Mouse (Mus musculus) testis, postnatal 14 days (tissue): ENCODE data around the gene Rgs7.

Experiments used
- DNase-seq: peaks from one replicate; pipeline ENCODE4 v3.0.0; 2021; ENCODE audit warnings: low spot score

Rgs7 gene

DNA sequence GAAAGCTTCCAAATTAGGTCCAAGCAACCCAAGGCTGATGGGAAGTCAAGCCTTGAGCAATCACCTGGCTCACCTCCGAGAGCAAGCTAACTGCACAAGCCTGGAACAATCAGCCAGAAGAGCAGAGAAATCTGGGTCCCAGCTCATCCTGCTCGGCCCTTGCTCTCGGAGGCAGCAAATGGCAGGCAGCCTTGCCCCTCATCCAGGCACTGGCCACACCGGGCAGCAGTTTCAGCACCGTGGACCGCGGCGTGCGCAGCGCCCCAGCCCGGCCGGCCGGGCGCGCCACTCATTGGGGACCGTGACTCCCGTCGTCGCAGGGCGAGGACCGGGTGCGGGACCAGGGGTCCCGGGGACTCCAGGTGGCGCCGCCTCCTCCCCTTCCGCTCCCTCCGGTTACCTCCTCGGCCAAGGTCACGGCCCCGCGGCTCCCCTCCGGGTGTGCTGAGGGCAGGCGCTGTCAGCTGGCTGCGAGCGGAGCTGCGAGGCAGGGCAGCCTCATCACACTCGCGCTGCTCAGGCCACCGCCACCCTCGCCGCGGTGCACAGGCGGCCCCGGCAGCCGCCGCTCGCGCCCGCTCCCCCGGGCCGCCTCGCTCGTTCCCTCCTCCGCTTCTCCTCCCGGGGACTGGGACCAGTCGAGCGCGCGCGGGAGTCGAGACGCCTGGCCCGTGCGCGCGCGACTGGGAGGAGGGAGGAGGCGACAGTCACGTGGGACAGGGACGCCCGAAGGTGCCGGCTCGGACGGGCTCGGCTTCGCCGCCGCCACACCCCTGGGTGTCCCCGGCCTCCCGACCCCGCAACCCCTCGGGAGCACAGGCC, at the start of gene Rgs7:
TSS of gene Rgs7 (minus strand) at position 640 of the 822 bp plus-strand sequence.
- DNase-seq: peak; percentile 14

DNA sequence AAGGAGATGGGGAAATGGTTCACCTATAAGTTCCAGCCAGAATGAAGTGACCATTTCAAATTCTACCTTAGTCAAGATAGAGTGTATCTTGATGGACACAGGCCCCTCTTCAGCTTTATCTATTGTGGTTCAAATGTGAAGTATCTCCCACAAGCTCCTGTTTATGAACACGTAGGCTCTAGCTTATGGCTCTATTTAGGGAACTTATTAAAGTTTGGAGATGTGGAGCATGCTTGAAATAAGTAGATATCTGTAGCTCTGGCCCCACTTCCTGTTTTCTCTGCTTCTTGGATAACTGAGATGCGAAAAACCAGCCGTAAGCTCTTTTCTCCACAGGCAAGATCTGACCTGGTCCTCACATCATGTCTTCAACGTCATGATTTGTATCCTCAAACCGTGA, 48.4 kb upstream of the Rgs7 start:
- no peak for DNase-seq

DNA sequence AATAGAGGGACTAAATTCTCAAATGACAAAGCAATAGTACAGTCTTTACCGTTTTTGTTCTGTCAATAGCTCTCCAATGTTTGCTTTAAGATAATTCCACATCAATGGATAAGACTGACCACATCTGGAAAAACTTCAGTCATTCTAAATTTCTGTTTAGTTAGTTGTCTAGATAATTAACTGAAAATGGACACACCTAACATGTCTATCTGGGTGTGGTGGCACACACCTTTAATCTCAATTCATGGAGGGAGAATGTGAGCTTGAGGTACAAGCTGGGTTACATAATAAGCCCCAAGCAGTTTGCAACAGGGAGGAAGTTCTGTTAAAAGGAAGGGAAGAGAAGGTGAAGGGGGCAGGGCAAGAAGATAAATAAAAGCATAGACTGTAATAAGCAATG, 45.0 kb upstream of the Rgs7 start:
- no peak for DNase-seq

DNA sequence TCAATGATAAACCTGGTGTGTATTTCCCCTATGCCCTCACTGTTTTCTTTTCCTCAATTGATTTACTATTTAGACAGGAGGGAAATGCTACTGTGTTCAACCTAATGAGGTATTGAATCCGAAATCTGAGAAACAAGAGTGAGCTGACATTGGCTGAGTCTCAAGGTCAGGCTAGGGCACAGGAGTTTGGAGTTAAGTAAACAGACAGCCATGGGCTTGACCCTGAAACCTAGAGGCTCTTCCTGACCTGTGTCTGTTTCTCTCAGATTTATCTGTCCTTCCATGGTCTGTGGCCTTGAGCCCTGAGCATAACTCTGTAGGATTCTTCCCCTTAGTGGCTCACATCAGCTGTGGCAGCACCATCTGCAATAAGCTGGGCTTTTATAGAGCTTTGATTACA, 37.6 kb upstream of the Rgs7 start:
- no peak for DNase-seq

DNA sequence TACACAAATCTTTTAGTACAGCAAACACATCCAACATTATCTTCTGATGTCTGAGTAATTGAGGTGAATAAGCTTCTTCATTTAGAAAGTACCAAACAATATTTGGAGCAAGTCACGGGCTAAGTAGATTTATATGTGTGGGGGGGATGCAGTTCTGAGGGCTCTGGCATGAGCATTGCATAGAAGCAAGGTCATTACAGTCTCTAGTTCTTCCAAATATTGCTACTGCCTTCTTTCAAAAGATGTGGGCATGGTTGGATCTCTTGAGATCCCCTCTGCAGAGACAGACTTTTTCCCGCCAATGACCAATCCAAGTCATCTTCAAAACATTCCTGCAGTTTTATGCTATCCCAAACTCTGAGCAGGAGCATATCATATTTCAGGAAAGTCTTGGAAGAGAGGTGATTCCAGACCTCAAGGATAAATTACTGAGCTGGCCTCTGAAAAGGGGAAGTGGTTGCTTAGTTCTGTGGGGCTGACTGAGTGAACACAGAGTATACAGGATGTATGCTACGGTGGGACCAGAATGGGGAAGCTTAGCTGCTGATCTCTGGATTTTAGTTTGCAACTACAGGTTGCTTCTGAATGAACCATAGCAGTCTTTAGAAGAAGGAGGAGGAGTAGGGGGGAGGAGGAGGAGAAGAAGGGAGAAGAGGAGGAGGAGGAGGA, 32.5 kb upstream of the Rgs7 start:
- DNase-seq: no peak

DNA sequence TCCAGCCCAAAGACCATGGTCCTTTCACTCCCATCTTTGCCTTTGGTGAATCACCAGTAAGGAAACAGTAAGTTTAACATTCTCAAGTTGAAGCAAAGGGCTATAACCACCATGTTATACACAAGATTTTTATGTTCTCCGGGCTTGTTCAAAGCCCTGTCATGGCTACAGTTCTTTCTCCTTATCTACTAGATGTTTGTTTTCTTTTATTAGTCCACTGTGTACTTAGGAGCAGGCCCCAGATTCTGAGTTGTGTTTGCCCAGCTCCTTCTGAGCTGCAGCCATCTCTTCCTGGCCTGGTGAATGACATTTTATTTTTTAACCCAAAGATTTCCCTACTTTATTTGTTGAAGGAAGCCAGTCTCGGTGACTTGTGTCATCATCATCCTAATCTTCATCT, 31.3 kb upstream of the Rgs7 start:
- DNase-seq: no peak

DNA sequence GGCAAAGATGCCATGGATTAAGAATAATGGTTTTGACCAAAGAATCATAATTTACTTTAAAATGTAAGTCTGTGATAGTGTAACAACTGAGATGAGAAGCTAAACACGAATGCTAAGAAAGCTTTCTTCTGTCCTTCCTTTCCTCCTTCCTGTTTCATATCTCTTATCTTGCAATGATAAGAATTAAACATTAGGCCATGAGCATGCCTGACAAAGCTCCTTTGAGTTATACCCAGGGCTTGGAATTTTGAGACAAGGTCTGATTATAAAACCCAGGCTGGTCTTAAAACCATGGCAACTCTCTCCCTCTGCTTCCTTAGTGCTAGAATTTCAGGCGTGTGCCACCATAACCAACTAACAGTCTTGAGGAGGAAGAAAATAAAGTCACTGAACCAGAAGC, 22.2 kb upstream of the Rgs7 start:
- no peak for DNase-seq

DNA sequence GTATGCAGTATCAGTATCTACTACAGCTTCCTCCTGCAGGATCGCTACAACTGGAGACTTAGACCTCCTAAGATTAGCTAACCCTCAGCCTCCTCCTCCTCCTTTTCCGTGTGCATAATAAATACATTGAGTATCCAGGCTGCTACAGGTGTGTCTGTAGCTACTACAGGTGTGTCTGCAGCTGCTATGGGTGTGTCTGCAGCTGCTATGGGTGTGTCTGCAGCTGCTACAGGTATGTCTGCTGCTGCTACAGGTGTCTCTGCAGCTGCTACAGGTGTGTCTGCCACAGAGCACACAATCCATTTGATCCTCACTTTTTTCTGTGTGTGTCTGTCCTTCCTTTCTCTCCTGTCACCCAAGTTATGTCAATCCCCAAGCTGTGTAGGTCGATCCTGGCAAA, 19.9 kb upstream of the Rgs7 start:
- DNase-seq: no peak

DNA sequence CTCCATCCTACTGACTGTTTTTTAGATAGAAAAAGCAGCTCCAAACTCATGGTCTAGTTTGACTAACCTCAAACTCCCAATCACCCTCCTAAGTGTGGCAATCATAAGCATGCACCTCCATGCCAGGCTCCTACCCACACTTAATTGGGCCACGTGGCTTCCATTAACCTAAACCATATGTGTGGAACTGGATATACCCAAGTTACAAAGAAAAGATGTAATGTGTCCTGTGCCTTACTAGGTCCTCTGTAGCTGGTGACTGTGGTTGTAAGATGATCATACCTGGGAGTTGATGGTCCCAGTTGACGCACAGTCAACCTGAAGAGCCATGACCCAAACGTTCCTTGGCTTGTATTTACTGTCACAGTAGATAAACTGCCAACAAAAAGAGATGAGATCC, 17.7 kb upstream of the Rgs7 start:
- DNase-seq: no peak

DNA sequence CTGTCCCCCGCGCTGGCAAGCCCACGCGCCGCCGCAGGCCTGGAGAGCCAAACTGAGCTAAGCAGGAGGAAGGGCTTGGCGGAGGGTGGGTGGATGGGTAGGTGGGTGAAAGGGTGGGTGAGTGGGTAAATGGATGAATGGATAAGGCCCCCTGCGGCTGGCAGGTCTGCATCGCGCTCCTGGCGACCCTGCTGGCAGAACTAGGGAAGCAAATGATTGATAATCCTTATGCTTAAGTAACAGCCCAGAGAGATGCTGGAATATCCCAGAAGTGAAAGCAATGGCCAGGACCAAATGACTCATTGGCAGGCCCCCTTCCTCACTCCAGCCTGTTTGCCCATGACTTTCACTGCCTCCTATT, 363 bp upstream of the Rgs7 start:
- DNase-seq: no peak

DNA sequence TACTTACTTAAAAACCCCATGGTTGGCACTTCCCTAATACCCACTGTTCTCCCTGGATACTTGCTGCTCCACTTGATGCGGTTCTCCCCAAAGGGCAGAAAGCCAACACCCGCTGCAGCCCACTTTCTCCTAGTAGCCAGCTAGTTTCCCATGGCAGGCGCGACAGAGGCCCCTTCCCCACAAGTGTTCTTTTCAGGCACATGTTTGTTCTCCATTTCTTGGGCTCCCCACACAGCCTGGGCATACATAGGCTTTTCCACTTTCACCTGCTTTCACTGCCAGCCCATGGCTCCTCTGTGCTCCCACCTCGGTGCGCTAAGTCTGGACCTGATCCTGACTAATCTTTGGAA, 814 bp downstream of the Rgs7 start:
- DNase-seq: no peak

DNA sequence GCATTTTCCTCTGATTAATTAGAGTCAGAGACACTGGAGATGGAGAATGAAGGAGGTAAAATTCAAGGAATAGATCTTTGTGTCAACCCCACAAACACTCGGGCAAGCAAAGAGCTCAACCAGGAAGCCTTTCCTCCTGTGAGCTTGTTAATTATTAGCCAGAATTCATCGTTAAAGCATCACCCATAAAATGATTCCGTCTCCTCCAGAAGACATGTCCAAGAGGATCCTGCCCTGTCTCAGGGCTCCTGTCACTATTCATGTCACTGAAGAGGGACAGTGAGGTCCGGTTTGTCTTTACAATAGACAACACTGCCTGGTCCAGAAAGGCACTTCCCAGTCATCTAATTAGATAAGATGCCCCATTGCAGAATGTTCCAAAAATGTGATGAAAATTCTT, 7.2 kb downstream of the Rgs7 start:
- no peak for DNase-seq

DNA sequence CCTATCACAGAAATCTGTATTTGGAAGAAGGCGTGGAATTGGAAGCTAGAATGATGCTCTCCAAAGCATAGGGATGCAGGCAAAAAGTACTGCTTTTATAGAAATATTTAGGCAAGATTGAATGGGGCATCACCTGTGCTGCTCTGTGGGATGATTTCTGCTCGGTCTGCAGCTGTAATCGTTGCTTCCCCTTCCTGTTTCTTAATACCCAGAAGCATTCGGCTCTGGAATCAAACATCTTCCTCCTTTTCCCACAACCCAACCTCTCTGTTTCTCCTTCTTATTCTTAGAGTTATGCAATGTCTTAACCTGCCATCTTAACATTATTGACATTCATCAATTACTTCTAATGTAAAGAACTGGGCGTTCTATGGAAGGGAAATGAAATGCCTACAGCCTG, 19.2 kb downstream of the Rgs7 start:
- no peak for DNase-seq

DNA sequence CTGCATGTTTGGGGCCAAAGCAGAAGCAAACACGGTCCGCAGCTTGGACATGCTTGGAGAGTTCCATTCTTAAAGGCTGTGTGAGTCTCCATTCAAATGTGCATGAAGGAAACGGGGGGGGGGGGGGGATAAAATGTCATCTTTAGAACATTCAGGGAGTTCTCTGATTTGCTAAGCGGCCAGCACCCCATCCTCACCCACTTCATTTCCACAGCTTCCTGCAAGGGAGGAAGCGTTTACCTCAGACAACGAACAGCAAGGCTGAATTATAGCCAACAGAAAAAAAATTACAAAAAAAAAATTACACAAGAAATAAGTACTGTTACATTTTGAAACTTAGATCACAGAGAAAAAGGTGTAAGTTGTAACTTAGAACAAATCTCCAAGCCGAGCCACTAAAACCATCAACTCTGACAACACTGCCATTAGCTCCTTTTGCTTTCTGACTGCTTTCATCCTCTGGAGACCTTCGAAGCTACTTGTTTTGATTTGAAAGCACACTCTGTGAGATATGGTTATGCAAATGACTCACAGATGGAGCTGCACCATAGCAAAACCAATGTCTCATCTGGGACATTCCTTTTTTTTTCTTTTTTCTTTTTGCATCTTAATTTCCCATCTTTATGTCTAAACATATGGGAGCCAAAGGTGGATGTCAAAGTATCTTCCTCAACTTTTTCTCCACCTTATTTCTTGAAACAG, 23.1 kb downstream of the Rgs7 start:
- no peak for DNase-seq

DNA sequence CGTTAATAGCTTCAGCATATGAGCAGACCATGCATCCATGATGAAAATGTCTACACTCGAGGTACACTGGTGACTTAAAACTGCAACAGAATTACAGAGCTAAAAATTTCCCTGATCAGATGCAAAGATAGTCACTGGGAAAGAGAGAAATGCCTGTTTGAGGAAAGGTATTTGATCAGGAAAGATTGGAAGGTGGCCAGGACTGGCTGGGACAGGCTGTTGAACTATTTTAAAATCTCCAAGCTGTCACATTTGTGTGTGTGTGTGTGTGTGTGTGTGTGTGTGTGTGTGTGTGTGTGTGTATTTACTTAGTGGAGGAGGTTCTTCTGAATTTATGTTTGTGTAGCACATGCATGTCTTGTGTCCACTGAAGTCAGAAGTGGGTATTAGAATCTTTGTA, 27.7 kb downstream of the Rgs7 start:
- no peak for DNase-seq

DNA sequence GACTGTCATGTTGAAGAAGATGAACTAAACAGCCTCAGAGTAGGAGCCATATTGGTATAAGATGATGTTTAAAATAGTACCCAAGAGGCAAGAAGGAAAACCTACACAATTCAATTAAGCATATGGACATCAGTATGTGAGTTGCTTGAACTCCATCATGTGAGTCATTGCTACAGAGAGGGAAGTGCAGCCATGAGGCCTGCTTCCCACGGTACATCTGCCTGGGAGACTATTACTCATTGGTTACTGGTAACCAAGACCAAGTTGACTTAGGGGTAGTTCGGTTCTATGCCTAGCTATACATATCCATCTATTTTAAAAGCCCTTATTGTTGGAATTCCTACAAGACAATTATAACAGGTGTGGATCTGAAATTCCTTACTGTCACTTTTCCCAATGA, 29.9 kb downstream of the Rgs7 start:
- DNase-seq: no peak

DNA sequence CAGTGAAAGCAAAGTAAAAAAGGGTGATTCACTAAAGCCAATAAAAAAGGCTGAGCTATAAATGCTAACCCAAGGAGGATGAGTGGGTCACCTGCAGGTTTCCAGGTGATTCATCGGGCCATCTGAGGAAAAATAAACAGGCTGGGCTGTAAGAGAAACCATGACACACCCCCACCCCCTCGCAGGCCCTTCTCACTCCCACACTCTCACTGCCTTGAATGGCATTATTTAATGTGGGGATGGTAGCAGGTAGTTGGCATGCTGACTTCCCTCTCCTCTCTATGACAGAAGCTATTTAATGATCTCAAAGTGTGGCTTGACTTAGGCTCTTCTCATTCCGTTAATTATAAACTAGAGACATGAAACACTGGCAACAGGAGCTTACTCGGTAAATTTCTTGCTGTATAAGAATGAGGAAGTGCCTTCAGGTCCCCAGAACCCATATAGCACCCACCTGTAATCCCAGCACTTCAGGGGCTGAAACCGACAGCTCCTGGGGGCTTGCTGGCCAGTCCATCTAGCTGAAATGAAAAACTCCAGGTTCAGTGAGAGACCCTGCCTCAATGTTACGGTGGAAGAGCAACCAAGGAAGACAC, 38.2 kb downstream of the Rgs7 start:
- DNase-seq: no peak

DNA sequence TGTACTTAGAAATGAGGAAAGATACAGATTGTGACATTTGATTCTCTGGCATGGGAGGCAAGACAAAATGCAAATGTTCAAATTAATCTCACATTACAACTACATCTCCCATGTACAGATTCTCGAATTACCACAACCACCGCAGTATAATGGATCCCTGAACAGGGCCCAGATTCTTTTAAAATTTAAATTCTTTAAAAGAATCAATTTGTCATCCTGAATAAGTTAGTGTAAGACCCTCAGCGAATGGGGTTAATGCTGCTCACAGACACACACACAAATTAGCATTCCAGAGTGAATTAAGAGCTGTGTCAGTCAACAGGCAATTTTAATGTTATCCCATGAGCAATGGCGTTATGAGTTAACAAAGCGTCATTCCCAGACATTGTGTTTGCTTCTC, 44.3 kb downstream of the Rgs7 start:
- DNase-seq: no peak

DNA sequence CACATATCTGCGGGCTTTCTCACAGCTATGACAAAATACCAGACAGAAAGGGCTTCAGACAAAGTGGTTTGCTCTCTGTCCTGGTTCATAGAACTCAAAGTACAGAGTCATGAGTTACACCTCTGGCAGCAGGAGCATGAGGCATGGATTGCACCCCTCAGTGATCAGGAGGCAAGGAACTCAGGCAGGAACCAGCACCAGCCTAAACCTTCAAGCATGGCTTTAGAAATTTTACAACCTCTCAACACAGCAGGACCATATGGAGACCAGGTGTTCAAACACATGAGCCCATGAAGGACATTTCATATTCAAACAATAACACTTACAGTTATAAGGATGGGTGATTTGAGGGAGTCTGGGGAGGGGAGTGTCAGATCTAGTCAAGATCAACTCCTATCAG, 49.4 kb downstream of the Rgs7 start:
- no peak for DNase-seq

DNA sequence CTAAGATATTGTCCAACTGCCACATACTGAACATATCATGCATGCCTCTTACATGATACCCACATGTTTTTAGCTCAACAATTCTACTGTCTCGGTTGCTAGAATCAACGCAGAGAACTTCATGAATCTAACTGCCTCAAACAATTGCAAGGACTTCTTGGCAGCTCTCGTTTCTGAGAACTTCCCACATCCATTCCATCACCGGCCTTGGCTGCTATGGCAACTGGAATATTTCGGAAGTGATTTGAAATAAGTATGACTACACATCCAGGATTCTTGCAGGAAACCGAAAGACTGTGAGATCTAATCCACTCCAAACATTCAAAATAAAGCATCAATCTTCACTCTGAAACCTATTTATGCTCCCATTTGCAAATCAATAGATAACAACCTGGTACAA, 50.3 kb downstream of the Rgs7 start:
- no peak for DNase-seq

DNA sequence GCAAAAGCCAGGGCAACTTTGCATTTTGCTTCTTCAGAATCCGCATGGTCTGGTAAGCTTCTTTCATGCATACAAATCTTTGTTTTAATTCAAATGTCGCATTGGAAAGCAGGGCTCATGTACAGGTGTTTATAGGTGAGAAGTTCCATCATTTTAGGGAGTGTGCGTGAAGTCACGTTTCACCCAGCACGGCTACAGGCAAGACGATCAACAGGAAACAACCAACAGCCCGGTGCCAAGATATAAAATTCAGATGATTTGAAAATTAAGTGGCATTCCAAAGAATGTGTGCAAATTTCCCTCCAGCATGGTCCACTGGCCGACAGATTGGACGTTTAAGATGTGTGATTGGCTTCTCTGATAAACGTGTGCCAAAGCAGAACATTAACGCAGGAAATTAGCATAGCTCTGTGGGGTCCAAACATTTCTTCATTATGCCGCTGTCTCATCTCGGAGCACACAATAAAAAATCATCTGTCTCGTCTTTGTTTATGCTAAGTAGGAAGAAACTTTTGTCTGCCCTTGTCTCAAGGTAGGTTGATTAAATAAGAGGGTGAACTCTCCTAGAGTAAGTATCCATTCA, 58.6 kb downstream of the Rgs7 start:
- no peak for DNase-seq

DNA sequence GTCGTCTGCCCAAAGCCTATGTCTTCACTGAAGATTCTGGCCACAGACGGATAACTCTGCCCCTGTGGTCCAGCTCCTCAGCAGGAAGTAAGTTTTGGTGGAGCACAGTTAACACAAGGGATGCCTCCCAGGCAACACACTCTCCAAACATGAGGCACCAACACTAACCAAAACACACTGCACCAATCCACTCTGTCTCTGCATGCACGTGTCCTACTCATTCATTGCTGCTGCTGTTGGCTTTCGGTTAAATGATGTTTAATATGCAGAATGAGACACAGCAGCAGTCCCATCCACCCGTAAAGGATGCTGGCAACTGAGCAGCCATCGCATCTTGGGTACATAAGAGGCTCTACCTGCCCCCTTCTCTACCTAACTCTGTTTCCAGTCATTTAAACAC, 59.2 kb downstream of the Rgs7 start:
- DNase-seq: no peak
